Mouse (Mus musculus) lung, embryonic 15.5 days (tissue): ENCODE data around the gene Lrrc49. TPM values are rescaled to one million over a fixed set of nuclear protein-coding genes. Genes with fewer than 3 reads are reported as not detected.

Experiments
- ATAC-seq: fragments of 200-750 bp; cut with Nextera tagmentation; 2 replicates; pipeline ENCODE4 v1.8.0; 2017; ENCODE audit warnings: moderate number of reproducible peaks, borderline replicate concordance; ENCODE audit not compliant: low FRiP score, low TSS enrichment; ENCODE audit errors: extremely low read depth
- H3K27ac ChIP-seq: fragments of 300-500 bp; sonication (generic); 2 replicates; pipeline ENCODE4 v1.5.1; 2015; ENCODE audit warnings: moderate library complexity, mild to moderate bottlenecking, inconsistent platforms
- H3K27me3 ChIP-seq: fragments of 300-500 bp; sonication (generic); 2 replicates; pipeline ENCODE4 v1.6.1; 2015; ENCODE audit warnings: inconsistent platforms
- H3K36me3 ChIP-seq: fragments of 300-500 bp; sonication (generic); 2 replicates; pipeline ENCODE4 v1.6.1; 2015; ENCODE audit warnings: inconsistent platforms
- H3K4me1 ChIP-seq: fragments of 300-500 bp; sonication (generic); 2 replicates; pipeline ENCODE4 v1.6.1; 2015; ENCODE audit warnings: inconsistent platforms
- H3K4me2 ChIP-seq: fragments of 300-500 bp; sonication (generic); 2 replicates; pipeline ENCODE4 v1.6.1; 2015; ENCODE audit warnings: inconsistent platforms, mild to moderate bottlenecking, moderate library complexity
- H3K4me3 ChIP-seq: fragments of 300-500 bp; sonication (generic); 2 replicates; pipeline ENCODE4 v1.5.1; 2015; ENCODE audit warnings: mild to moderate bottlenecking, inconsistent platforms
- H3K9ac ChIP-seq: fragments of 300-500 bp; sonication (generic); 2 replicates; pipeline ENCODE4 v1.6.1; 2015; ENCODE audit warnings: inconsistent platforms
- H3K9me3 ChIP-seq: fragments of 300-500 bp; sonication (generic); 2 replicates; pipeline ENCODE4 v1.6.1; 2016; ENCODE audit warnings: inconsistent platforms
- whole genome bisulfite sequencing: fragments of 180-500 bp; shearing (Covaris S2); methylation state at CpG from one replicate; pipeline ENCODE4 v1.1.7; 2015; 5-methylcytosine and 5-hydroxymethylcytosine counted together
- polyA plus RNA-seq: library from polyadenylated mRNA; unstranded; fragments of >200 nt; fragmentation: Nextera tagmentation; extraction: Ambion mirVana; gene quantifications from 2 replicates; pipeline ENCODE4 v1.2.1, GENCODE M21; 2015

Gene Lrrc49
- polyA plus RNA-seq, 1 experiment from 2014 or later: 17.3 TPM

GRCm38 (mm10) chr9:60561641-60562289 lies 126.2 kb downstream of the Lrrc49 start:
- Histone ChIP-seq H3K27ac (no peak overlapping the region), H3K4me2 (no peak overlapping the region), H3K4me3 (no peak overlapping the region), H3K27me3 (no peaks in the 10 kb centered on the region), H3K9ac (no peak overlapping the region), H3K4me1 (peaks cover 10% of the 10 kb centered on the region; the same call in 1 of the 2 replicates), H3K36me3 (no peaks in the 10 kb centered on the region), H3K9me3 (no peaks in the 10 kb centered on the region)
- 46% methylated on average over 8 of the region's 9 CpGs for WGBS
- ATAC-seq: no peak

GRCm38 (mm10) chr9:60558507-60558906 lies 129.5 kb downstream of the Lrrc49 start:
- H3K4me2 ChIP-seq: no peak overlapping the region
- WGBS: 57% methylated on average over 3 of the region's 3 CpGs
- ATAC-seq: no peak
- H3K9ac ChIP-seq: no peak overlapping the region
- no peak overlapping the region for H3K27ac ChIP-seq
- no peaks in the 10 kb centered on the region for H3K36me3 ChIP-seq
- H3K4me3 ChIP-seq: no peak overlapping the region
- H3K27me3 ChIP-seq: no peaks in the 10 kb centered on the region
- peaks cover 10% of the 10 kb centered on the region; the same call in 1 of the 2 replicates for H3K4me1 ChIP-seq
- H3K9me3 ChIP-seq: no peaks in the 10 kb centered on the region

- no peak overlapping the region for H3K4me3 ChIP-seq
- H3K4me1 ChIP-seq: 0 out of 2 replicates have a peak, but pooled peaks cover under 1% of the 10 kb centered on the region
- H3K27me3 ChIP-seq: no peaks in the 10 kb centered on the region
- H3K27ac ChIP-seq: no peak overlapping the region
- 94% methylated on average over 4 of the region's 4 CpGs for WGBS
- no peaks in the 10 kb centered on the region for H3K36me3 ChIP-seq
- no peak overlapping the region for H3K9ac ChIP-seq
- ATAC-seq: no peak
- H3K4me2 ChIP-seq: no peak overlapping the region
- no peaks in the 10 kb centered on the region for H3K9me3 ChIP-seq
Measured at GRCm38 (mm10) chr9:60551238-60551637, 136.7 kb downstream of the Lrrc49 start.

GRCm38 (mm10) chr9:60548182-60548581 lies 139.8 kb downstream of the Lrrc49 start:
- Histone ChIP-seq H3K36me3 (no peaks in the 10 kb centered on the region), H3K4me1 (peaks cover 20% of the 10 kb centered on the region; the same call in 1 of the 2 replicates), H3K4me3 (no peak overlapping the region), H3K4me2 (no peak overlapping the region), H3K27ac (no peak overlapping the region), H3K9ac (no peak overlapping the region), H3K27me3 (no peaks in the 10 kb centered on the region), H3K9me3 (no peaks in the 10 kb centered on the region)
- ATAC-seq: no peak
- 27% methylated on average over 4 of the region's 4 CpGs for WGBS

- Histone ChIP-seq H3K27me3 (no peaks in the 10 kb centered on the region), H3K4me3 (no peak overlapping the region), H3K4me1 (peaks cover 20% of the 10 kb centered on the region; the same call in 1 of the 2 replicates), H3K9ac (no peak overlapping the region), H3K4me2 (no peak overlapping the region), H3K36me3 (no peaks in the 10 kb centered on the region), H3K27ac (no peak overlapping the region), H3K9me3 (no peaks in the 10 kb centered on the region)
- WGBS: 69% methylated on average over 2 of the region's 2 CpGs
- ATAC-seq: no peak
Measured at GRCm38 (mm10) chr9:60546169-60546568, 141.8 kb downstream of the Lrrc49 start.

- H3K4me2 ChIP-seq: no peak overlapping the region
- H3K4me1 ChIP-seq: peaks cover 20% of the 10 kb centered on the region; the same call in 1 of the 2 replicates
- no peaks in the 10 kb centered on the region for H3K36me3 ChIP-seq
- 46% methylated on average over 13 of the region's 13 CpGs for WGBS
- H3K27me3 ChIP-seq: no peaks in the 10 kb centered on the region
- peak overlapping the region; percentile 0; the same call in 1 of the 2 replicates for H3K27ac ChIP-seq
- no peak overlapping the region for H3K9ac ChIP-seq
- H3K9me3 ChIP-seq: no peaks in the 10 kb centered on the region
- H3K4me3 ChIP-seq: no peak overlapping the region
- no peak for ATAC-seq
Measured at GRCm38 (mm10) chr9:60545361-60546096, 142.4 kb downstream of the Lrrc49 start.

GRCm38 (mm10) chr9:60543422-60544015 lies 144.4 kb downstream of the Lrrc49 start:
- 40% methylated on average over 7 of the region's 7 CpGs for WGBS

GRCm38 (mm10) chr9:60530310-60530709 lies 157.6 kb downstream of the Lrrc49 start:
- H3K4me3 ChIP-seq: no peak overlapping the region
- H3K36me3 ChIP-seq: no peaks in the 10 kb centered on the region
- H3K9me3 ChIP-seq: no peaks in the 10 kb centered on the region
- no peaks in the 10 kb centered on the region for H3K27me3 ChIP-seq
- peak overlapping the region; percentile 59 for H3K27ac ChIP-seq
- no peak overlapping the region for H3K4me2 ChIP-seq
- H3K9ac ChIP-seq: no peak overlapping the region
- peaks cover 39% of the 10 kb centered on the region for H3K4me1 ChIP-seq
- 76% methylated on average over 12 of the region's 12 CpGs for WGBS
- ATAC-seq: no peak

More at GRCm38 (mm10) chr9:60543422-60544015, 144.4 kb downstream of the Lrrc49 start:
- Histone ChIP-seq H3K27ac (no peak overlapping the region; the same call in 1 of the 2 replicates), H3K9me3 (no peaks in the 10 kb centered on the region), H3K4me1 (peaks cover 20% of the 10 kb centered on the region; the same call in 1 of the 2 replicates), H3K36me3 (no peaks in the 10 kb centered on the region), H3K27me3 (no peaks in the 10 kb centered on the region), H3K9ac (no peak overlapping the region), H3K4me3 (no peak overlapping the region), H3K4me2 (no peak overlapping the region)
- ATAC-seq: no peak

- Histone ChIP-seq H3K4me3 (no peak overlapping the region), H3K36me3 (no peaks in the 10 kb centered on the region), H3K4me2 (no peak overlapping the region), H3K27me3 (no peaks in the 10 kb centered on the region), H3K9ac (no peak overlapping the region), H3K9me3 (no peaks in the 10 kb centered on the region), H3K27ac (peak overlapping the region; percentile 59), H3K4me1 (peaks cover 43% of the 10 kb centered on the region)
- ATAC-seq: no peak
- WGBS: 51% methylated on average over 10 of the region's 10 CpGs
Measured at GRCm38 (mm10) chr9:60529348-60530243, 158.4 kb downstream of the Lrrc49 start.

GRCm38 (mm10) chr9:60528269-60528668 lies 159.7 kb downstream of the Lrrc49 start:
- H3K27me3 ChIP-seq: no peaks in the 10 kb centered on the region
- no peak overlapping the region for H3K4me3 ChIP-seq
- peaks cover 43% of the 10 kb centered on the region for H3K4me1 ChIP-seq
- H3K27ac ChIP-seq: no peak overlapping the region
- H3K9me3 ChIP-seq: no peaks in the 10 kb centered on the region
- no peak overlapping the region for H3K9ac ChIP-seq
- no peak overlapping the region for H3K4me2 ChIP-seq
- no peaks in the 10 kb centered on the region for H3K36me3 ChIP-seq
- WGBS: 60% methylated on average over 3 of the region's 3 CpGs
- no peak for ATAC-seq

- Histone ChIP-seq H3K27ac (no peak overlapping the region), H3K9ac (no peak overlapping the region), H3K36me3 (no peaks in the 10 kb centered on the region), H3K27me3 (no peaks in the 10 kb centered on the region), H3K4me3 (no peak overlapping the region), H3K4me2 (no peak overlapping the region), H3K9me3 (no peaks in the 10 kb centered on the region), H3K4me1 (peaks cover 43% of the 10 kb centered on the region)
- ATAC-seq: no peak
- 76% methylated on average over 2 of the region's 2 CpGs for WGBS
Measured at GRCm38 (mm10) chr9:60527836-60528235, 160.1 kb downstream of the Lrrc49 start.
